Mouse (Mus musculus) embryonic facial prominence, embryonic 12.5 days (tissue): ENCODE measurements around the gene Padi4. TPM values are rescaled to one million over a fixed set of nuclear protein-coding genes. Genes with fewer than 3 reads are reported as not detected.
A peak's percentile ranks its signal among the peaks of the same experiment; 100 is the strongest.

ENCODE experiments used
- ATAC-seq: fragments of 200-750 bp; cut with Nextera tagmentation; 2 replicates; pipeline ENCODE4 v1.8.0; 2017; ENCODE audit not compliant: insufficient number of reproducible peaks, insufficient read depth, low FRiP score, low TSS enrichment
- H3K27ac ChIP-seq: fragments of 300-500 bp; sonication (generic); 2 replicates; pipeline ENCODE4 v1.5.1; 2016; ENCODE audit warnings: mild to moderate bottlenecking
- H3K27me3 ChIP-seq: fragments of 300-500 bp; sonication (generic); 2 replicates; pipeline ENCODE4 v1.6.1; 2016; ENCODE audit warnings: mild to moderate bottlenecking, moderate library complexity
- H3K36me3 ChIP-seq: fragments of 300-500 bp; sonication (generic); 2 replicates; pipeline ENCODE4 v1.6.1; 2016; ENCODE audit warnings: mild to moderate bottlenecking
- H3K4me1 ChIP-seq: fragments of 300-500 bp; sonication (generic); 2 replicates; pipeline ENCODE4 v1.6.1; 2016
- H3K4me2 ChIP-seq: fragments of 300-500 bp; sonication (generic); replicated peaks from 2 replicates; pipeline ENCODE4 v1.6.1; 2016; ENCODE audit warnings: mild to moderate bottlenecking, moderate library complexity
- H3K4me3 ChIP-seq: fragments of 300-500 bp; sonication (generic); 2 replicates; pipeline ENCODE4 v1.5.1; 2016; ENCODE audit warnings: mild to moderate bottlenecking
- H3K9ac ChIP-seq: fragments of 300-500 bp; sonication (generic); 2 replicates; pipeline ENCODE4 v1.6.1; 2016; ENCODE audit warnings: mild to moderate bottlenecking, moderate library complexity
- H3K9me3 ChIP-seq: fragments of 300-500 bp; sonication (generic); 2 replicates; pipeline ENCODE4 v1.6.1; 2016; ENCODE audit warnings: mild to moderate bottlenecking, moderate library complexity
- WGBS: fragments of 180-500 bp; shearing (Covaris S2); methylation state at CpG from one replicate; pipeline ENCODE4 v1.1.7; 2016; 5-methylcytosine and 5-hydroxymethylcytosine counted together
- microRNA-seq: library from miRNA; unstranded; fragments of <30 nt; microRNA quantifications from one replicate; pipeline ENCODE4, GENCODE M21; 2017
- polyA plus RNA-seq: library from polyadenylated mRNA; unstranded; fragments of >200 nt; fragmentation: Nextera tagmentation; extraction: Ambion mirVana; gene quantifications from 2 replicates; pipeline ENCODE4 v1.2.1, GENCODE M21; 2016

Padi4 gene
- polyA plus RNA-seq, 1 experiment from 2014 or later = not detected

GRCm38 (mm10) chr4:140699441-140700127 lies 74.5 kb downstream of the Padi4 start:
- peak overlapping the region; percentile 78 for H3K4me2 ChIP-seq
- peak overlapping the region; percentile 51 for H3K27ac ChIP-seq
- peaks cover 30% of the 10 kb centered on the region for H3K4me1 ChIP-seq
- H3K27me3 ChIP-seq = peaks cover 16% of the 10 kb centered on the region; the same call in 1 of the 2 replicates
- 5% methylated on average over 29 of the region's 29 CpGs for WGBS
- ATAC-seq = no peak
- H3K9me3 ChIP-seq = no peaks in the 10 kb centered on the region
- H3K36me3 ChIP-seq = 0 out of 2 replicates have a peak, but pooled peaks cover 7% of the 10 kb centered on the region
- H3K4me3 ChIP-seq = peak overlapping the region; percentile 88
- peak overlapping the region; percentile 2; the same call in 1 of the 2 replicates for H3K9ac ChIP-seq

Small RNAs within 50 kb of the gene (microRNA-seq; reads per million reads assigned to microRNA genes)
- gene Gm25951 = not detected

Other genes with a start within 250 kb of the Padi4 start
- gene Arhgef10l, start 108.2 kb downstream of the Padi4 start, polyA plus RNA-seq = 17.4 and 19.7 TPM in 2 replicates
- 95.5 and 138 TPM in 2 replicates for gene Rcc2, start 73.7 kb downstream of the Padi4 start, polyA plus RNA-seq
- 0.09 TPM in 1 of 2 replicates, not detected in the other for gene Padi6, start 31.6 kb downstream of the Padi4 start, polyA plus RNA-seq
- gene Padi3, start 36.4 kb upstream of the Padi4 start, polyA plus RNA-seq = 0.06 and 0.08 TPM in 2 replicates
- gene Padi1, start 71.5 kb upstream of the Padi4 start, polyA plus RNA-seq = 0.12 and 0.14 TPM in 2 replicates
- gene Padi2, start 132.1 kb upstream of the Padi4 start, polyA plus RNA-seq = 3.0 and 3.6 TPM in 2 replicates
- gene Sdhb, start 187.0 kb upstream of the Padi4 start, polyA plus RNA-seq = 388 and 392 TPM in 2 replicates
- gene Atp13a2, start 212.6 kb upstream of the Padi4 start, polyA plus RNA-seq = 56.1 and 63.3 TPM in 2 replicates
- gene Mfap2, start 236.2 kb upstream of the Padi4 start, polyA plus RNA-seq = 646 and 656 TPM in 2 replicates